Mouse (Mus musculus) telencephalon, adult 2 months (tissue): Measurements from ENCODE around the gene Tmem216.

ENCODE experiments used
- DNase-seq: peaks from one replicate; pipeline ENCODE4 v3.0.0-alpha.2; 2011; ENCODE audit warnings: low read depth, low spot score

Gene Tmem216

DNA sequence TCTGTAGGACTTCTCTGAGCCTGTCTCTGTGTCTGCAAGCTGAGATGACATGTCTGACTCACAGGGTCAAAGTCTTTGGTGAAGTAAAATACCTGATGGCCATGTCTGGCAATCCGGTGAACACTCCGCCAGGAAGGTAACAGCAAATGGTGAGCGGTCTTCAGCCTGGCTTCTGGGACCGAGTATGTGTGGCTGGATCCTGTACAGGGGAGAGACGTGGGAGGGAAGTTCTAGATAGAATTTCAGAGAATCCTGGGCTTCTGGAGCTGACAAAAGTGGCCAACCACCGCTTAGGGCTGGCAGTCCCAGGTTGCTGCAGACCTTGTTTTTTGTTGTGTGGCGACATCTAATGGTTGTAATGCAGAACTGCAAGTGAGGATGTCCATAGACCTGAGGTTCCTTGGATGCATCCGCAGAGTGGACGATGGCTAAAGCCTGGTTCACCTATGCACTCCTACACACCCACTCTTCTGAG is 69.7 kb downstream of the Tmem216 start:
- no peak for DNase-seq
